Mouse (Mus musculus) lung, postnatal 0 days (tissue): ENCODE data around the gene Ly6g6f. TPM values are rescaled to one million over a fixed set of nuclear protein-coding genes. Genes with fewer than 3 reads are reported as not detected.
A peak's percentile ranks its signal among the peaks of the same experiment; 100 is the strongest.

ENCODE experiments used
- ATAC-seq: fragments of 200-750 bp; cut with Nextera tagmentation; 2 replicates; pipeline ENCODE4 v1.8.0; 2017; ENCODE audit warnings: moderate library complexity
- DNase-seq: peaks from one replicate; pipeline ENCODE4 v3.0.0-alpha.2; 2016; ENCODE audit warnings: low spot score
- H3K27ac ChIP-seq: fragments of 300-500 bp; sonication (generic); 2 replicates; pipeline ENCODE4 v1.5.1; 2014; ENCODE audit warnings: antibody characterized with exemption, mild to moderate bottlenecking, low read length, mixed read lengths
- H3K27me3 ChIP-seq: fragments of 300-500 bp; sonication (generic); replicated peaks from 2 replicates; pipeline ENCODE4 v1.6.1; 2014; ENCODE audit warnings: low read length, mixed read lengths; ENCODE audit not compliant: insufficient read depth
- H3K36me3 ChIP-seq: fragments of 300-500 bp; sonication (generic); 2 replicates; pipeline ENCODE4 v1.6.1; 2014; ENCODE audit warnings: low read length, mixed read lengths; ENCODE audit not compliant: insufficient read depth
- H3K4me1 ChIP-seq: fragments of 300-500 bp; sonication (generic); 2 replicates; pipeline ENCODE4 v1.6.1; 2014; ENCODE audit warnings: antibody characterized with exemption, low read depth, low read length, mixed read lengths; ENCODE audit not compliant: insufficient read depth
- H3K4me2 ChIP-seq: fragments of 300-500 bp; sonication (generic); replicated peaks from 2 replicates; pipeline ENCODE4 v1.6.1; 2014; ENCODE audit warnings: low read depth, mild to moderate bottlenecking, low read length, moderate library complexity, mixed read lengths
- H3K4me3 ChIP-seq: fragments of 300-500 bp; sonication (generic); 2 replicates; pipeline ENCODE4 v1.5.1; 2014; ENCODE audit warnings: low read depth, low read length
- H3K9ac ChIP-seq: fragments of 300-500 bp; sonication (generic); replicated peaks from 2 replicates; pipeline ENCODE4 v1.6.1; 2014; ENCODE audit warnings: low read depth, mild to moderate bottlenecking
- H3K9me3 ChIP-seq: fragments of 300-500 bp; sonication (generic); 2 replicates; pipeline ENCODE4 v1.6.1; 2016; ENCODE audit warnings: low read length, mixed read lengths
- CTCF ChIP-seq: IDR thresholded peaks from 2 replicates; pipeline ENCODE4 v1.5.1; 2016; ENCODE audit warnings: antibody characterized with exemption, mild to moderate bottlenecking
- EP300 ChIP-seq: IDR thresholded peaks from 2 replicates; pipeline ENCODE4 v1.6.1; 2016; ENCODE audit warnings: antibody characterized with exemption, mild to moderate bottlenecking, control low read depth
- WGBS: fragments of 180-500 bp; shearing (Covaris S2); extraction: QIAGEN DNeasy Blood & Tissue Kit; methylation state at CpG from one replicate; pipeline ENCODE4 v1.1.7; 2014; 5-methylcytosine and 5-hydroxymethylcytosine counted together
- polyA plus RNA-seq: library from polyadenylated mRNA; unstranded; fragments of >200 nt; fragmentation: Nextera tagmentation; extraction: Ambion mirVana; gene quantifications from 2 replicates; pipeline ENCODE4 v1.2.1, GENCODE M21; 2015

The Ly6g6f gene
- polyA plus RNA-seq, 1 experiment from 2014 or later = 0.74 TPM

DNA sequence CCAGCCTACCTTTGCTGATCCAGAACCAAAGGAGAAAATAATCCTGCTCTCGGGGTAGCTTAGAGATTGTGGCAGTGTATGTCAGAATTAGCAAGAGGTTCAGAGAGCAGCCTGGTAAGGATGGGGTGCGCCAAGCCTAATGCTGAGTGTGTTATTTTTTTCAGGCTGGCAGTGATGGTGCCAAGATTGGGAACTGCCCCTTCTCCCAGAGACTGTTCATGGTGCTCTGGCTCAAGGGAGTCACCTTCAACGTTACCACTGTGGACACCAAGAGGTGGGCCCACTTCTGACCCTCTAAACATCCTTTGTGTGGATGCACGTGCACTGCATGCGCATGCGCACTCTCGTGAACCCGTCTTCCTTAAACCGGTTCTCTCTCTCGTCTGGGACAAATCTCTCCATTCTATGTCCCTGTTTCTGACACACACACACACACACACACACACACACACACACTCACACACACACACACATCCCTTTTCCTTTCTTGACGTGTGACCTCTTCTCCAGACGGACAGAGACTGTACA lies 33.1 kb downstream of the Ly6g6f start:
- Histone ChIP-seq H3K27ac (peak overlapping the region; percentile 71), H3K27me3 (no peaks in the 10 kb centered on the region), H3K4me1 (peaks cover 10% of the 10 kb centered on the region; the same call in 1 of the 2 replicates), H3K36me3 (peaks cover 35% of the 10 kb centered on the region; the same call in 1 of the 2 replicates), H3K9ac (peak overlapping the region; percentile 21; the same call in 1 of the 2 replicates), H3K9me3 (no peaks in the 10 kb centered on the region), H3K4me2 (peak overlapping the region; percentile 83), H3K4me3 (0 out of 2 replicates have a peak overlapping the region, but pooled peaks have one; percentile 14)
- no peak for ATAC-seq
- WGBS = 59% methylated on average over 12 of the region's 12 CpGs
- TF ChIP-seq EP300 = no peak
- no peak for TF ChIP-seq CTCF
- no peak for DNase-seq

- TF ChIP-seq EP300 = peak; percentile 81
- TF ChIP-seq CTCF = no peak; the same call in 1 of the 2 replicates
- ATAC-seq = peak; percentile 83
- no peaks in the 10 kb centered on the region for H3K9me3 ChIP-seq
- H3K36me3 ChIP-seq = peaks cover 33% of the 10 kb centered on the region; the same call in 1 of the 2 replicates
- H3K9ac ChIP-seq = peak overlapping the region; percentile 81
- H3K27me3 ChIP-seq = no peaks in the 10 kb centered on the region
- H3K4me1 ChIP-seq = peaks cover 12% of the 10 kb centered on the region; the same call in 1 of the 2 replicates
- peak overlapping the region; percentile 96 for H3K27ac ChIP-seq
- H3K4me2 ChIP-seq = peak overlapping the region; percentile 83
- H3K4me3 ChIP-seq = peak overlapping the region; percentile 65
- WGBS = 2% methylated on average over 18 of the region's 21 CpGs
- peak; percentile 96 for DNase-seq
Observed at GRCm38 (mm10) chr17:35051156-35052086, 34.0 kb downstream of the Ly6g6f start.

GRCm38 (mm10) chr17:35050126-35050750 lies 35.2 kb downstream of the Ly6g6f start:
- Histone ChIP-seq H3K4me1 (peaks cover 13% of the 10 kb centered on the region; the same call in 1 of the 2 replicates), H3K4me2 (peak overlapping the region; percentile 83), H3K27me3 (no peaks in the 10 kb centered on the region), H3K9ac (peak overlapping the region; percentile 90), H3K36me3 (peaks cover 24% of the 10 kb centered on the region; the same call in 1 of the 2 replicates), H3K27ac (peak overlapping the region; percentile 96), H3K4me3 (peak overlapping the region; percentile 65), H3K9me3 (no peaks in the 10 kb centered on the region)
- DNase-seq (peak; percentile 88), ATAC-seq (peak; percentile 21)
- TF ChIP-seq CTCF = no peak
- no peak for TF ChIP-seq EP300
- under 1% methylated on average over 25 of the region's 27 CpGs for WGBS

DNA sequence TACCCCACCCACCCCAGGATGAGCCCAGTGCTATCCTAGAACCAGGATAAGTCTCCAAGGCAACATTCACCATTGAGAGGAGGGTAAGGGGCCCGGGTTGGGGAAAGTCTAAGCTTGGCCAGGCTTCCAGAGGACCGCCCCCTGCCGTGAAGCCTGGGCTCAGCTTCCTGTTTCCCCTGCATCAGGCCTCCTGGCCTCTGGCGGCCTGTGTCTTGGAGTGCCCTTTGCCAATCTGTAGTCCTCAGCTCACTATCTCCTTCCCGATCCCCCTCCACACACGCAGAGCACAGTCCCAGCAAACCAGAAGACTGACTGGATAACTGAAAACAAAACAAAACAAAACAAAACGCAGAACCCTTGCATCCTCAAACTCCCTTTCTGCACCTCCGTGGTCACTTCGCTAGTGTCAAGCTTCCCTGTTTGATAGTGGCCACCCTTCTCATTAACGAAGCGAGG lies 35.8 kb downstream of the Ly6g6f start, which contains the start of gene Clic1:
Clic1 (plus strand) TSS at position 406 of the 456 bp plus-strand sequence.
- Histone ChIP-seq H3K4me3 (peak within 1 kb of the TSS; percentile 65), H3K9me3 (no peaks in the 10 kb centered on the region), H3K36me3 (peaks cover 20% of the 10 kb centered on the region; the same call in 1 of the 2 replicates), H3K27ac (peak within 1 kb of the TSS; percentile 96), H3K9ac (peak within 1 kb of the TSS; percentile 90), H3K4me1 (peaks cover 20% of the 10 kb centered on the region; the same call in 1 of the 2 replicates), H3K4me2 (peak within 1 kb of the TSS; percentile 83), H3K27me3 (no peaks in the 10 kb centered on the region)
- DNase-seq = peak; percentile 91
- ATAC-seq = peak; percentile 8
- WGBS = 2% methylated on average over 11 of the region's 11 CpGs
- TF ChIP-seq CTCF (peak; percentile 52), EP300 (no peak)

- no peak for TF ChIP-seq CTCF
- no peak for TF ChIP-seq EP300
- Histone ChIP-seq H3K9ac (no peak overlapping the region), H3K4me3 (no peak overlapping the region), H3K36me3 (peaks cover 14% of the 10 kb centered on the region; the same call in 1 of the 2 replicates), H3K27ac (peak overlapping the region; percentile 96; the same call in 1 of the 2 replicates), H3K27me3 (no peaks in the 10 kb centered on the region), H3K9me3 (no peaks in the 10 kb centered on the region), H3K4me1 (peaks cover 20% of the 10 kb centered on the region; the same call in 1 of the 2 replicates), H3K4me2 (peak overlapping the region; percentile 83)
- ATAC-seq (no peak), DNase-seq (no peak)
- WGBS = 73% methylated on average over 5 of the region's 5 CpGs
Observed at GRCm38 (mm10) chr17:35048932-35049440, 36.4 kb downstream of the Ly6g6f start.
